Mouse (Mus musculus): ENCODE data around the gene Foxo4.

Foxo4 gene

GRCm38 (mm10) chrX:101253952-101254729 lies at the start of gene Foxo4:
Foxo4 (plus strand) TSS chrX:101254528.
- in situ Hi-C loops (cut with MseI, MboI): no loop called here

DNA sequence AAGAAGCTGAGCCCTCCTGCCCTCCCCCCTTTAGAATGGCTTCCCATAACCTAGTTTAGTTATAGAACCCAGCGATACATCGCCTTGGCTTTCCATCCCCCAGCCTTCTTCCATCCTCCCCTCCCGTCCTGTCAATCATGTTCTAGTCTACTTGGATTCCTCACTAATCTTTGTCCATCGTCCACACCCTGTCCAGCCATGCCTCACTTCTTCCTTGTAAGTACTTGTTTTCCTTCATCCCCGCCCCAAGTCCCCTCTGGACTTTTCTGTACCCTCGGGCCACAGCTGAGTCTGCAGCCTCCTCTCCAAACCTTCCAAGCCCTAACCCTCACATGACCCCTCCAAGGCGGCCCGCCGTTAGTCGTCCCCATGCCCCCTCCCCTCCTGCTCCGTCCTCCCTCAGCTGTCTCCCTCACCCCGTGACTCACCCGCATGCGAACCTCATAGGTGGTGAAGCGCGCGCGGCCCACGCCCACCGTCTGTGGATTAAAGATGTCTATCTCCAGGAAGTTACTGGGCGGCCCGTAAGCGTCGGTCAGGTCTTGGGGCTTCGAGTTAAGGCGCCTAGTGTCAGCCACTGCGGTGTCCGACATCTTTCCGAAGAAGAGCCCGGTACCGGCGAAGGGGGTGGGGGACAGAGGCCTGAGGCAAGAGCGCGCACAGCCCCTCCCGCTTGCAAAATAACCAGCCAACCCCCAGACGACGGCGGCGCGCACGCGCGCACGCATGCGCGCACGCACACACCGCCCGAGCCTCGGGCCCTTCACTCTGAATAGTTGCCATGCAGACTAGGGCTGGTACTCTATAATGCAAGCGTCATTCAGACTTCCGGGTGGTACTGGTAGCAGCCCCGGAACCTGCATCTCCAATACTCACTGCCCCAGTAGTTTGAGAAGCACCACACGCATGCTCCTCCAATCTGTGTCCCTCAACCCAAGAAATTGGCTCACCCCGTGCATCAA lies 32.2 kb upstream of the Foxo4 start, which contains the start of gene Snx12:
Gene Snx12, minus strand, starts transcription at position 730 of the 962 bp plus-strand sequence.
- in situ Hi-C loops (cut with MseI, MboI): no loop called here

- in situ Hi-C loops (cut with MseI, MboI): no loop called here
These were observed 31.5 kb upstream of the Foxo4 start for GRCm38 (mm10) chrX:101222796-101223162.

DNA sequence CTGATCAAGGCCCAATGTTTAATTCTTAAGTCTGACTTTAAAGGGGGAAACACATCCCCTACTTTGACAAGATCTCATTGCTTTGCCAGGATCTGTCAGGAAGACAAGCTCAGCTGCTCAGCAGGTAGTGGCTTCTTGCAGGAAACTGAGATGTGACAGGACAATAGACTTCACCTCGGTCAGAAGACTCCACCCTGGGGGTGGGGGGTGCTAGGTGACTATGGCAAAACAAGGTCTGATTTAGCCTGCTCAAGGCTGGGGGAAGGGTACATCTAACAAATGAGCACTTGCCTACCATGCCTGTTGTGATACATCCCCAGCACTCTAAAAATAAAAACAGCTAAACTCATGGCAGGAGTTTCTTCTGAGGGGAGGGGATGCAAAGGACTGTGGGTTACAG lies 9.3 kb upstream of the Foxo4 start:
- in situ Hi-C loops (cut with MseI, MboI): no loop called here

DNA sequence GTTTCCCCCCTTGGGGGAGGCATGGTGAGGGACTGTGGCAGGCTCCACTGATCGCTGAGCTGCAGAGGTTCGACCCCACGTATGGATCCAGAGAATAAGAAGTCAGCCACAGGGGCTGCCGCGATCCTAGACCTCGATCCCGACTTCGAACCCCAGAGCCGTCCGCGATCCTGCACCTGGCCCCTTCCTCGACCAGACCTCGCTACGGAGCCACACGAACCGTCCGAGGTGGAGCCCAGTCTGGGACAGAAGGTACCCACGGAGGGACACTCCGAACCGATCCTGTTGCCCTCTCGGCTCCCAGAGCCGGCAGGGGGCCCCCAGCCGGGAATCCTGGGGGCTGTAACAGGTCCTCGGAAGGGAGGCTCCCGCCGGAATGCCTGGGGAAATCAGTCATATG lies 412 bp downstream of the Foxo4 start:
- in situ Hi-C loops (cut with MseI, MboI): no loop called here

DNA sequence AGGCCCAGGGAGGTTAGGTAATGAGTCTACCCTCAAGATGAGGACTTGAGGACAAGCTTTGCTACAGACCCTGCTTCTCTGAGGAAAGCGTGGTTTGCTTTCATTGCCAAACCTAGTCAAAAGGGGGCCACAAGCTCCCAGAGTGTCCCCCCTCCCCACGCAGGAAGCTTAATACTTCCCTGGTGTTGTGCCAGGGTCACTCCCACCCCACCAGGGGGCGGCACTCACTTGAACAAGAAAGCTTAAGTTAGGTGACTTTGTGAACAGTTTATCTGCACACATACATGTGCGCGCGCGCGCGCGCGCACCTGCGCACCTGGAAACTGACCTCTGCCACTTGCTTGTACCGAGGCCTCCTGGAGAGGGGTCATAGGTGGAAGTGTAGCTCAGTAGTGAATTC lies 2.3 kb downstream of the Foxo4 start:
- in situ Hi-C loops (cut with MseI, MboI): no loop called here

- in situ Hi-C loops (cut with MseI, MboI): no loop called here
These were observed 6.4 kb downstream of the Foxo4 start for GRCm38 (mm10) chrX:101260441-101261325.

- in situ Hi-C loops (cut with MseI, MboI): no loop called here
These were observed 9.6 kb downstream of the Foxo4 start, which contains the start of gene Gm614 for GRCm38 (mm10) chrX:101263892-101264291. Gm614 (minus strand) TSS chrX:101263992.

DNA sequence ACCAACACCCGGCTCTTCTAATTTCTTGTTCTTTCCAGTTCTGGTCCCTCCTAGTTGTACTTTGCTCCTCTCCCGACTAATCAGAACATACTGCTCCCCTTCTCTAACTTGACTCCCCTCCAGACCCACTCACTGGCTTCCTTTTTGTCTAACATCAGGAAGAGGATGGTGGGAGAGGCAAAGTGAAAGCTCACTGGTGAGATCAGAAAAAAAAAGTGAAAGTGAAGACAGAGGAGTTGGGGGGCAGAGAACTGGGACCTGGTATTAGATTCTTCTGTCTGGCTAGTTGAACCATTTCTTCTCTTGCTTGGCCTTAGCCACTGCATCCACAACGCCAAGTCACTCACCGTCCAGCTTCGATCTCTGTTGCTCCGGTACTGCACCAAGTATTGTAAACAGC lies 12.3 kb downstream of the Foxo4 start:
- in situ Hi-C loops (cut with MseI, MboI): no loop called here

GRCm38 (mm10) chrX:101268025-101268754 lies 13.9 kb downstream of the Foxo4 start, which contains the start of gene Il2rg:
Il2rg (minus strand) TSS chrX:101268255.
- in situ Hi-C loops (cut with MseI, MboI): no loop called here

DNA sequence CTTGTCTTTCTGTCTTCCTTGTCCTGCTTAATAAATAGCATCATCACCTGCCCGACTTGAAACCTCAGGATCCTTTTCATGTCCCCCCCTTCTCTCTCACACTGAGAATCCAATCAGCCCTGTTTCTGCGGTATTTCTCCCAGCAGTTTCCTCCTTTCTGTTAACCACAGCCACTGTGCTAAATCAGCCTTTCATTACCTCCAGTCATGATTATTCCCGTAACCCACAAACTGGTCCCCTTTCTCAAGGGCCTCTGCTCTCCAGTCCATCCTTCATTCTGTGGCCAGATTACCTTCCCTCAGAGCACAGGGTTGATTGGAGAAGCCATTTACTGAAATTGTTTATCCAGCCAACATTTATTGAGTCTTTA lies 14.4 kb downstream of the Foxo4 start, which contains the start of gene Gm20489:
Gene Gm20489, minus strand, starts transcription at position 269 of the 370 bp plus-strand sequence.
- in situ Hi-C loops (cut with MseI, MboI): no loop called here

- in situ Hi-C loops (cut with MseI, MboI): no loop called here
These were observed 19.1 kb downstream of the Foxo4 start for GRCm38 (mm10) chrX:101273410-101273809.

DNA sequence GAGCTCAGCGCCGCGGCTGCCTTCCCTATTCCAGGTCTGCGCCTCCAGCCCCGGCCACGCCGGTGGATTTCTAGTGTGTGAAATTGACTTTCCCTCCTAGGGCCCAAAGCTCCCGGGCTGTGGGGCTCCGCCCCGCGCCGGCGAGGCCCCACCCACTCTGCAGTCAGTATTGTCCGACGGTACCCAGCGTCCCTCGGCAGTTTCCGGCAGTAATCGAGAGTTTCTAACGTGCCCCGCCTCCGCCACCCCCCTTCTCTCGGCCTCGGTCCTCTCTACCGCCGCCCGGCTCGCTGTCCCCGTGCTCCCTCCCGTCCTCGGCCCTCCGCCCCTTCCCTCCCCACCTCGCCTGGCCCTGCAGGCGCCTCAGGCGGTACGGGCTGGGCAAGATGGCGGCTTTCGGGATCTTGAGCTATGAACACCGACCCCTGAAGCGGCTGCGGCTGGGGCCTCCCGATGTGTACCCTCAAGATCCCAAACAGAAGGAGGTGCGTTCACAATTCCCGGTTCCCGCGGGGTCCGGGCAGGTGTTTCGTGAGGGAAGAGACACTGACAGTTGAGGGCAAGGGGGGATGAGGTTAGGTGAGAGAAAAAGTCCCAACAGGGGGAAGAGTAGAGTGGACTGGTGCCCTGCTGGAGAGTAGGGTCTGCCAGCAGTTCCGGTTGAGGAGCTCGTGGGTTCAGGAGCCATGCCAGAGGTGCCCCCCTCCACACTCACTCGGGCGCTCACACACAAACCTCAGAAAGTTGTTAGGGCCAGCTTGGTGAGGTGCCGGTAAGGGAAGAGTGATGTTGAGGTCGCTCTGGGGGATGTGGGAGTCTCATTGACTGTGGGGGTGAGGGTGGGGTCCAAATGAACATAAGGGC lies 19.8 kb downstream of the Foxo4 start, which contains the start of gene Med12:
Gene Med12, plus strand, starts transcription at position 156 of the 864 bp plus-strand sequence.
- in situ Hi-C loops (cut with MseI, MboI): no loop called here

DNA sequence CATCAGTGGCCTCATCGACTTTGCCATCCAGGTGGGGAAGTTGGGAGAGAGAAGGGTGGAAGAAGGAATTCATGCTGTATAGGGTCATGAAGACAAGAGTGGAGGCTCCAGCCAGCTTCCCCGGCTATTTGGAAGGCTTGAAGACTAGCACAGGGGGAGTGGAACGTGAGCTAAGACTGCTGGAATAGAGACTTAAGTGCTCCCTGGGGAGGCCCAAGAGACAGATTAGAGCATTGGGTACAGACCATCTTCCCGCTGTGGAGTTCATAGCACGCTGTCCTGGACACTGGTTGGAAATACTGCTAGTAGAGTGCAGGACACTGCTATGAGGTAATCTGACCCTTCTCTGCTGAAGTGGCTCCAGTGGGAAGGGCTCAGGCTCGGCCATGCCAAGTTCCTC lies 28.5 kb downstream of the Foxo4 start:
- in situ Hi-C loops (cut with MseI, MboI): no loop called here

- in situ Hi-C loops (cut with MseI, MboI): no loop called here
These were observed 31.2 kb downstream of the Foxo4 start for GRCm38 (mm10) chrX:101285534-101285933.

- in situ Hi-C loops (cut with MseI, MboI): no loop called here
These were observed 31.8 kb downstream of the Foxo4 start for GRCm38 (mm10) chrX:101285953-101286670.

DNA sequence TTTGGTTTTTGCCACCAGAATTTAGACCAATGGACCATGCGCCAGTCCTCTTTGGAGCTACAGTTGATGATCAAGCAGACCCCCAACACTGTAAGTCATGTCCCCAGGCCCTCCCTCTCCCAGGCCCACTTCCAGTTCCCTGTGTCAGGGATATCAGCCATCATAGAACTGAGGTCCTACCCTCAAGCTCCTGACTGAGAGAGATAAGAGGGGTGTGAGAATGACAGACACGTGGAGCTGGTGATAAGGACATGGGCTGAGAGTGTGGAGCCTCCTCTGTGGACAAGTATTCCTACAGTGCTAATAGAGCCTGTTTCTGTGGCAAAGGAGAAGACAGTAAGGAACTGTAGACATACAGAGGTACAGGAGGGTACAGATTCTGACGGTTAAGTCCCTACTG lies 33.2 kb downstream of the Foxo4 start:
- in situ Hi-C loops (cut with MseI, MboI): no loop called here

DNA sequence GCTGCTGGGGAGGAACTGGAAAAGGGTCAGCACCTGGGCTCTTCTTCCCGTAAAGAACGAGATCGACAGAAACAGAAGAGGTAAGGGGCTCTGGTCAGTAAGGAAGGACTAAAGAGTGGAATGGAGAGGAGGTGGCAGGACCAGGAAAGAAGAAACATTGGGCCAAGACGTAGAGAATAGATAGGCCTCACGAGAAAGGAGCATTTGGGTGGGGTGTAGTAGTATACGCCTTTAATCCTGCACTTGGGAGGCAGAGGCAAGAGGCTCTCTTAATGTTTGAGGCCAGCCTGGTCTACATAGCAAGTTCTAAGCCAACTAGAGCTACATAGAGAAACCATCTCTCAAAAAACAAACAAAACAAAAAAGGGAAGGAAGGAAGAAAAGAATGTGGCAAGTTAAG lies 34.1 kb downstream of the Foxo4 start:
- in situ Hi-C loops (cut with MseI, MboI): no loop called here

DNA sequence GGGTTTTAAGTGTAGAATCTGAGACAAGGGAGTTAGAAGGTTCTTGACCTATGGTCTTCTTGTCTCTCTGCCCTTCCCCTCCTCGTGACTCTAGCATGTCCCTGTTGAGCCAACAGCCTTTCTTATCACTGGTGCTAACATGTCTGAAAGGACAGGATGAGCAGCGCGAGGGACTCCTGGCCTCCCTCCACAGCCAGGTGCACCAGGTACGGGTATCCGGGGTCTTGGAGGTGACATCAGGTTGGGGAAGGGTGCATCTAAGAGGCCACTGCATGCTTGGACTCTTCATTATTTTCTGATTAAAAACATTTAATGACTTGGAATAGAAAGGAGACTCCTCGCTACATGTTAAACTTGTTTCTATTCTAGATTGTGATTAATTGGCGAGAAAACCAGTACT lies 34.7 kb downstream of the Foxo4 start:
- in situ Hi-C loops (cut with MseI, MboI): no loop called here
